Mouse (Mus musculus) G1E (cell line): ENCODE measurements around the gene Pik3r1. TPM values are rescaled to one million over a fixed set of nuclear protein-coding genes. Genes with fewer than 3 reads are reported as not detected.
A peak's percentile ranks its signal among the peaks of the same experiment; 100 is the strongest.

Experiments
- ATAC-seq: 2 replicates; pipeline ENCODE4 v1.8.0; 2016; ENCODE audit warnings: mild to moderate bottlenecking; ENCODE audit not compliant: insufficient number of reproducible peaks, poor library complexity, low FRiP score, severe bottlenecking; ENCODE audit errors: extremely low read depth
- DNase-seq: peaks from one replicate; pipeline ENCODE4 v3.0.0; 2012; ENCODE audit warnings: low spot score
- H3K27me3 ChIP-seq: 2 replicates; pipeline ENCODE4 v1.6.1; 2012; ENCODE audit warnings: mild to moderate bottlenecking, low read length, inconsistent platforms; ENCODE audit not compliant: insufficient read depth
- H3K36me3 ChIP-seq: replicated peaks from 2 replicates; pipeline ENCODE3; 2012; ENCODE audit warnings: mild to moderate bottlenecking, inconsistent platforms
- H3K4me1 ChIP-seq: 2 replicates; pipeline ENCODE4 v1.6.1; 2012; ENCODE audit warnings: low read depth, low read length, inconsistent platforms, mixed read lengths; ENCODE audit not compliant: insufficient read depth
- H3K4me3 ChIP-seq: 2 replicates; pipeline ENCODE4 v1.5.1; 2012; ENCODE audit warnings: low read depth, mild to moderate bottlenecking, inconsistent platforms, low read length, moderate library complexity, mixed read lengths
- H3K9me3 ChIP-seq: replicated peaks from 2 replicates; pipeline ENCODE4 v1.6.1; 2012; ENCODE audit warnings: inconsistent platforms
- CTCF ChIP-seq: IDR thresholded peaks from 2 replicates; pipeline ENCODE4 v1.5.1; 2012; ENCODE audit warnings: low read depth, low read length, inconsistent platforms, mixed read lengths
- GATA1 ChIP-seq: IDR thresholded peaks from 2 replicates; pipeline ENCODE4 v1.6.1; 2012; ENCODE audit warnings: borderline replicate concordance, low read length, inconsistent platforms, mixed read lengths
- GATA2 ChIP-seq: IDR thresholded peaks from 2 replicates; pipeline ENCODE4 v1.6.1; 2012; ENCODE audit warnings: low read depth, low read length, inconsistent platforms, borderline replicate concordance
- POLR2AphosphoS5 ChIP-seq: IDR thresholded peaks from 2 replicates; pipeline ENCODE4 v1.6.1; 2012; ENCODE audit warnings: low read depth, low read length, inconsistent platforms; ENCODE audit not compliant: insufficient replicate concordance
- TAL1 ChIP-seq: conservative IDR thresholded peaks from 2 replicates; pipeline ENCODE4 v1.6.1; 2012; ENCODE audit warnings: low read depth, low read length, inconsistent platforms, mixed read lengths
- polyA plus RNA-seq: library from polyadenylated mRNA; stranded (reverse); fragments of >175 nt; gene quantifications from 2 replicates; pipeline ENCODE4 v1.2.3, GENCODE M21; 2012
- total RNA-seq, 2 experiments: library from RNA; stranded (forward) in 1 of 2; stranded (reverse) in 1 of 2; fragments of 200-1000 nt in 1 of 2; fragments of >200 nt in 1 of 2; fragmentation: Nextera tagmentation in 1 of 2; gene quantifications; 2 replicates each; pipeline ENCODE4 v1.2.3; 2014 to 2017

Pik3r1 gene
- total and polyA plus RNA-seq, 3 experiments, result 9.3 to 150 (median 111) TPM

DNA sequence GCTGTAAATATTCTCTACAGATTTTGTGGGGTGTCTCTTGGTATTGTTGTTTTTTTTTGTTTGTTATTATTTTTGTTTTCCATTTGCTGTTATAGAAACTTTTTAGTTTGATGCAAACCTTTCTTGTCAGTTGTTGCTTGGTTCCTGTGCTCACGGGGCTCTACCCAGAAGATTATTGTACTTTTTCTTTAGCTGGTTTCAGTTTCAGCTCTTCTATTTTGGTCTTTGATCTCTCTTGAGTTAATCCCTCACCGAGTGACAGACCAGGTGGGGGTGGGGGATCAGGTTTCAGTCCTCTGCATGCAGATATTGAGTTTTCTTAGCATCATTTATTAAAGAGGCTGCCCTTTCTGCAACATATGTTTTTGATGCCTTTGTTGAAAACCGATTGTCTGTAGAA, 99.2 kb downstream of the Pik3r1 start:
- Histone ChIP-seq H3K27me3 (peaks cover 2% of the 10 kb centered on the region; the same call in 1 of the 2 replicates), H3K4me1 (peaks cover 10% of the 10 kb centered on the region), H3K4me3 (peak overlapping the region; percentile 51), H3K9me3 (no peaks in the 10 kb centered on the region), H3K36me3 (no peaks in the 10 kb centered on the region)
- TF ChIP-seq POLR2AphosphoS5 (no peak), CTCF (no peak), TAL1 (no peak), GATA2 (no peak), GATA1 (no peak)
- no peak for DNase-seq
- no peak for ATAC-seq

DNA sequence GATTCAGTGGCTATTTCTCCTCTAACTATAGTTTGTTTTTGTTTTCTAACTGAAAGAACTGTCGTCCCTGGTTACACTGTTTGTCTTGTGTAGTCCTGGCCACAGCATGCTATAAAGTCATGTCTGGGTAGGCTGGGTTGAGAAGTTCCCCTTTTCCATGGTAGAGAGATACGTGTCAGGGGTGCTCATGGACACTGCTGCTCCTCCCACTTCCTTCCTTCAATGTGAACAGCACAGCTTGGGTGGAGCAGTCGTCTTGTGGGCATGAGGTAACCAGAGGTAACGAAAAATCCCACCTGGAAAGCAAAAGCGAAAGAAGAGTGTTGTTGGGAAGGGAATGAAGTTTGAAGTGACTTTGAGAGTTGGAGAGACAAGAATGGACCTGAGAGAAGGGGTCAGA, 104.0 kb downstream of the Pik3r1 start:
- Histone ChIP-seq H3K4me3 (no peak overlapping the region; the same call in 1 of the 2 replicates), H3K4me1 (peaks cover 13% of the 10 kb centered on the region), H3K9me3 (no peaks in the 10 kb centered on the region), H3K36me3 (no peaks in the 10 kb centered on the region), H3K27me3 (peaks cover 4% of the 10 kb centered on the region)
- DNase-seq (peak; percentile 30), ATAC-seq (peak; percentile 73)
- no peak for TF ChIP-seq POLR2AphosphoS5
- TF ChIP-seq GATA1, result no peak
- no peak for TF ChIP-seq GATA2
- TF ChIP-seq CTCF, result no peak
- no peak for TF ChIP-seq TAL1

DNA sequence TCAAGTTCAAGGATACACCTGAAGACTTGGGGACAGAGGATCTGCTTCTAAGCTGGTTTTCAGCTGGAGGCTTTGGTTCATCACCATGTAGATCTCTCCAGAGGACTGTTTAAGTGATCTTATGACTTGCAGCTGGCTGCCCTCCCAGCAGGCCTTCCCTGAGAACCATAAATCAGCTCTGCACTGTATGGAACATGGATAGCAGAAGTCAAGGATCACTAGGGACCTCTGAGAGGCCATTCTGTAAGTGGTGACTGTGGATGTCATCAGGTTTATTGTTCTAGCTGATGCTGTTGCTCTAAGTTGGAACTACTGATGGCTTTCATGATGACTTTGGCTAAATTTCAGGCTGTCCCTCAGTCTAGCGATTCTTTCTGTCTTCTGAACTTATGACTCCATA, 105.1 kb downstream of the Pik3r1 start:
- Histone ChIP-seq H3K4me3 (no peak overlapping the region), H3K4me1 (peaks cover 16% of the 10 kb centered on the region), H3K36me3 (no peaks in the 10 kb centered on the region), H3K27me3 (peaks cover 6% of the 10 kb centered on the region), H3K9me3 (no peaks in the 10 kb centered on the region)
- DNase-seq (no peak), ATAC-seq (no peak)
- TF ChIP-seq CTCF (no peak), POLR2AphosphoS5 (no peak), GATA2 (no peak), GATA1 (no peak), TAL1 (no peak)

- Histone ChIP-seq H3K36me3 (no peaks in the 10 kb centered on the region), H3K27me3 (peaks cover 6% of the 10 kb centered on the region), H3K4me1 (peaks cover 16% of the 10 kb centered on the region), H3K9me3 (no peaks in the 10 kb centered on the region), H3K4me3 (no peak overlapping the region)
- DNase-seq (no peak), ATAC-seq (peak; percentile 54; the same call in 1 of the 2 replicates)
- no peak for TF ChIP-seq POLR2AphosphoS5
- peak; percentile 39; the same call in 1 of the 2 replicates for TF ChIP-seq TAL1
Measured at GRCm38 (mm10) chr13:101661567-101661966, 106.5 kb downstream of the Pik3r1 start.

GRCm38 (mm10) chr13:101660187-101660586, 107.8 kb downstream of the Pik3r1 start:
- no peak overlapping the region for H3K4me3 ChIP-seq
- no peaks in the 10 kb centered on the region for H3K36me3 ChIP-seq
- H3K27me3 ChIP-seq, result peaks cover 5% of the 10 kb centered on the region
- H3K9me3 ChIP-seq, result no peaks in the 10 kb centered on the region
- H3K4me1 ChIP-seq, result peaks cover 16% of the 10 kb centered on the region
- ATAC-seq, result no peak
- no peak for TF ChIP-seq GATA2
- no peak for TF ChIP-seq CTCF
- no peak for TF ChIP-seq POLR2AphosphoS5
- no peak for TF ChIP-seq GATA1
- no peak for TF ChIP-seq TAL1
- no peak for DNase-seq

GRCm38 (mm10) chr13:101652131-101652530, 115.9 kb downstream of the Pik3r1 start:
- Histone ChIP-seq H3K9me3 (no peaks in the 10 kb centered on the region), H3K27me3 (peaks cover 7% of the 10 kb centered on the region; the same call in 1 of the 2 replicates), H3K36me3 (no peaks in the 10 kb centered on the region), H3K4me3 (no peak overlapping the region), H3K4me1 (no peaks in the 10 kb centered on the region)
- TF ChIP-seq CTCF (no peak), POLR2AphosphoS5 (no peak), GATA2 (no peak), GATA1 (no peak), TAL1 (no peak)
- no peak for ATAC-seq
- DNase-seq, result no peak

- Histone ChIP-seq H3K9me3 (no peaks in the 10 kb centered on the region), H3K4me1 (no peaks in the 10 kb centered on the region), H3K27me3 (peaks cover 13% of the 10 kb centered on the region; the same call in 1 of the 2 replicates), H3K4me3 (no peak overlapping the region), H3K36me3 (no peaks in the 10 kb centered on the region)
- no peak for ATAC-seq
- DNase-seq, result no peak
- TF ChIP-seq GATA1 (no peak), POLR2AphosphoS5 (no peak), TAL1 (no peak), CTCF (no peak), GATA2 (no peak)
Measured at GRCm38 (mm10) chr13:101641632-101642031, 126.4 kb downstream of the Pik3r1 start.
